Mouse (Mus musculus): ENCODE data around the gene Prlr.

GRCm38 (mm10) chr15:10160663-10161062, 16.4 kb upstream of the Prlr start:
- TF ChIP-seq CTCF (IDR thresholded peaks at IDR 0.05; ENCODE audit: extremely low read depth, insufficient read depth, insufficient read length, insufficient replicate concordance): no peak
- TF ChIP-seq POLR2A (IDR thresholded peaks at IDR 0.05; ENCODE audit: low read depth, low read length): no peak

All from spleen, adult 2 months (tissue).